23 mouse cellular contexts compared by ENCODE assay signal in the genomic region with DNA sequence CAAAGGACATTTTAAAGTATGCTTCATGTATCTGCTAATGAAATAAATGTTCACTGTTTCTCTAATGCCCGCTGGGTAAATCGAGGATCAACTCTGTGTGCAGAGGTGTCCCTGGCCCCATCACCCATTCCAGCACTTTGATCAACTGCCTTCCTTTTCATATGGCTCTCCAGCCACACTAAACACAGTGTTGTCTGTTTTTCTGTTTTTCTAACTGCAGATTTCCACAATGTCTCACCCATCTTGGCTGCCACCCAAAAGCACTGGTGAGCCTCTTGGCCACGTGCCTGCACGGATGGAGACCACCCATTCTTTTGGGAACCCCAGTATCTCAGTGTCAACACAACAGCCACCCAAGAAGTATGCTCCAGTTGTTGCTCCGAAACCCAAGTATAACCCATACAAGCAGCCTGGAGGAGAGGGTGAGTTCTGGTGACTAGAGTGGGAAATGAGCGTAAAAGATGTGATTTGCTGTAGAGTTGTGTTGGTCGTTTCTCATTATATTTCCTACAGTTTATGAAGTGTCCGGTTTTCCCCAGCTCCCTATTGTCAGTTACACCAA.
DNase-seq lines count a peak whose midpoint lies in the region; ATAC-seq and TF ChIP-seq lines count a peak whose summit lies in the region.
"Had no signal": no experiment of that assay in that cellular context is flagged by ENCODE, and none has a peak within 500 bp of the region (broad histone marks: within the 10 kb centered on the region; RNA-seq: fewer than 3 reads in every experiment).

No protein-coding gene starts in this region.

- H3K9ac ChIP-seq in forebrain, postnatal 0 days, result no peak overlapping the region
- no peak overlapping the region for H3K9ac ChIP-seq in forebrain, embryonic 12.5 days
- H3K9ac ChIP-seq in lung, embryonic 14.5 days, result no peak overlapping the region
- no peak overlapping the region for H3K9ac ChIP-seq in hindbrain, embryonic 12.5 days
- H3K9ac ChIP-seq: hindbrain, embryonic 15.5 days; limb, embryonic 15.5 days; liver, embryonic 15.5 days had no signal

- H3K9me3 ChIP-seq in forebrain, postnatal 0 days (ENCODE audit: low read length), result no peaks in the 10 kb centered on the region
- H3K9me3 ChIP-seq in forebrain, embryonic 12.5 days, result no peaks in the 10 kb centered on the region
- no peaks in the 10 kb centered on the region for H3K9me3 ChIP-seq in lung, embryonic 14.5 days (ENCODE audit: low read depth, low read length)
- H3K9me3 ChIP-seq in hindbrain, embryonic 12.5 days (replicated peaks), result no peaks in the 10 kb centered on the region
- H3K9me3 ChIP-seq: hindbrain, embryonic 15.5 days; limb, embryonic 15.5 days; liver, embryonic 15.5 days; megakaryocyte, embryonic 14.5 days had no signal

- H3K4me1 ChIP-seq in forebrain, postnatal 0 days (ENCODE audit: insufficient read depth), result no peaks in the 10 kb centered on the region
- no peaks in the 10 kb centered on the region for H3K4me1 ChIP-seq in forebrain, embryonic 12.5 days
- peaks cover 11% of the 10 kb centered on the region; the same call in 1 of the 2 replicates for H3K4me1 ChIP-seq in lung, embryonic 14.5 days (ENCODE audit: insufficient read depth)
- H3K4me1 ChIP-seq in hindbrain, embryonic 12.5 days, result no peaks in the 10 kb centered on the region
- H3K4me1 ChIP-seq: hindbrain, embryonic 15.5 days; liver, embryonic 15.5 days had no signal

- no peak for ATAC-seq in forebrain, postnatal 0 days
- no peak for ATAC-seq in forebrain, embryonic 12.5 days (ENCODE audit: low FRiP score)
- ATAC-seq in lung, embryonic 14.5 days (ENCODE audit: insufficient read depth), result peak; percentile 76; the same call in 1 of the 2 replicates
- ATAC-seq in hindbrain, embryonic 12.5 days (ENCODE audit: low FRiP score), result no peak
- ATAC-seq: intestine, postnatal 0 days; midbrain, embryonic 16.5 days had no signal

- peak; percentile 24 for DNase-seq in forebrain, postnatal 0 days
- peak; percentile 88 for DNase-seq in lung, embryonic 14.5 days
- DNase-seq in lung, postnatal 25 days (ENCODE audit: low spot score), result no peak
- DNase-seq in retina, postnatal 1 day, result peak; percentile 59
- no peak for DNase-seq in retina, embryonic 14.5 days (ENCODE audit: low spot score)
- DNase-seq: adrenal gland, postnatal 36 days; B cell, adult 2 months; gastrocnemius, adult 2 months; layer of hippocampus, postnatal 36 days; spleen, adult 18-20 months; thymus, adult 18-20 months; thymus, postnatal 4 days had no signal

- no peak for TF ChIP-seq CTCF in forebrain, postnatal 0 days (IDR thresholded peaks at IDR 0.05; ENCODE audit: low read depth)
- no peak for TF ChIP-seq CTCF in lung, embryonic 14.5 days (IDR thresholded peaks at IDR 0.05; ENCODE audit: low read depth)

- H3K36me3 ChIP-seq in forebrain, postnatal 0 days (ENCODE audit: insufficient read depth), result no peaks in the 10 kb centered on the region
- H3K36me3 ChIP-seq in forebrain, embryonic 12.5 days (replicated peaks), result no peaks in the 10 kb centered on the region
- H3K36me3 ChIP-seq in lung, embryonic 14.5 days (ENCODE audit: insufficient read depth), result peaks cover 4% of the 10 kb centered on the region; the same call in 1 of the 2 replicates
- no peaks in the 10 kb centered on the region for H3K36me3 ChIP-seq in hindbrain, embryonic 12.5 days
- H3K36me3 ChIP-seq: hindbrain, embryonic 15.5 days; liver, embryonic 15.5 days had no signal

- H3K27ac ChIP-seq in forebrain, postnatal 0 days (ENCODE audit: low read depth, low read length), result no peak overlapping the region
- H3K27ac ChIP-seq in forebrain, embryonic 12.5 days, result no peak overlapping the region
- H3K27ac ChIP-seq in lung, embryonic 14.5 days (ENCODE audit: low read depth), result peak overlapping the region; percentile 21; the same call in 1 of the 2 replicates
- H3K27ac ChIP-seq in hindbrain, embryonic 12.5 days, result no peak overlapping the region
- H3K27ac ChIP-seq: gastrocnemius, adult 2 months; hindbrain, embryonic 15.5 days; kidney, postnatal 0 days; layer of hippocampus, adult 2 months; limb, embryonic 15.5 days; liver, embryonic 15.5 days had no signal

- 60% methylated on average over 8 of the region's 8 CpGs for WGBS in forebrain, postnatal 0 days
- WGBS in forebrain, embryonic 12.5 days, result 87% methylated on average over 8 of the region's 8 CpGs
- WGBS in lung, embryonic 14.5 days, result 49% methylated on average over 8 of the region's 8 CpGs
- 93% methylated on average over 8 of the region's 8 CpGs for WGBS in hindbrain, embryonic 12.5 days

- no peaks in the 10 kb centered on the region for H3K27me3 ChIP-seq in forebrain, postnatal 0 days (ENCODE audit: insufficient read depth, low read length)
- no peaks in the 10 kb centered on the region for H3K27me3 ChIP-seq in forebrain, embryonic 12.5 days
- H3K27me3 ChIP-seq in lung, embryonic 14.5 days (ENCODE audit: insufficient read depth, low read length), result no peaks in the 10 kb centered on the region
- no peaks in the 10 kb centered on the region for H3K27me3 ChIP-seq in hindbrain, embryonic 12.5 days
- H3K27me3 ChIP-seq: hindbrain, embryonic 15.5 days; limb, embryonic 15.5 days; liver, embryonic 15.5 days had no signal

- H3K4me2 ChIP-seq in forebrain, postnatal 0 days (ENCODE audit: low read depth), result no peak overlapping the region
- no peak overlapping the region for H3K4me2 ChIP-seq in forebrain, embryonic 12.5 days
- H3K4me2 ChIP-seq in lung, embryonic 14.5 days, result no peak overlapping the region
- no peak overlapping the region for H3K4me2 ChIP-seq in hindbrain, embryonic 12.5 days (replicated peaks)
- H3K4me2 ChIP-seq: heart, embryonic 11.5 days; hindbrain, embryonic 15.5 days; limb, embryonic 15.5 days; liver, embryonic 15.5 days had no signal

- H3K4me3 ChIP-seq in forebrain, postnatal 0 days (ENCODE audit: low read depth, low read length), result no peak overlapping the region
- no peak overlapping the region for H3K4me3 ChIP-seq in forebrain, embryonic 12.5 days (replicated peaks)
- H3K4me3 ChIP-seq in lung, embryonic 14.5 days (ENCODE audit: low read depth, low read length), result no peak overlapping the region
- H3K4me3 ChIP-seq in hindbrain, embryonic 12.5 days, result no peak overlapping the region
- H3K4me3 ChIP-seq: gastrocnemius, adult 2 months; hindbrain, embryonic 15.5 days; layer of hippocampus, adult 2 months; limb, embryonic 15.5 days; liver, embryonic 15.5 days; megakaryocyte, embryonic 14.5 days had no signal

Comparison
In these comparisons a context has a peak if more than half of its experiments do, and no peak if none do; other contexts are left out.
1. DNase-seq: peak in forebrain, postnatal 0 days (single experiment), lung, embryonic 14.5 days (single experiment) and retina, postnatal 1 day (single experiment); none in lung, postnatal 25 days (single experiment) and retina, embryonic 14.5 days (single experiment).